Comparison of ENCODE assay signal across 8 mouse cellular contexts in the genomic region with DNA sequence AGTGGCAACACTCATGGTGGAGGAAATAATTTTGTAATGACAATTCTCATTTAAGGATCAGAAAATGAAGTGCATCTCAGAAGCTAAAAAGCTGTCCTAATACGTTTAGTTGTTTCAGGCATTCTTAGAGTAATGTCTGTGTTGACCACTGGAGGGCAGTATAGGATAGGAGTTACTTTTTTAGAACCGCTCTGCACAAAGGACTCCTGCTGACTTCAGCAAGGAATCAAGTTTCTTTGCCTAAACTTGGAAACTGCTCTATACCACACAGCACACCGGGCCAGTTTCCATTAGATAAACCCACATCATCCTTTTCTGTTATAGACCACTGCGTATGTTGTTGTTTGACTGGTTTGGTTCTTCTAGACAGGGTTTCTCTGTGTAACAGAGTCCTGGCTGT. TPM values are rescaled to one million over a fixed set of nuclear protein-coding genes. Genes with fewer than 3 reads are reported as not detected.
DNase-seq lines count a peak whose midpoint lies in the region; ATAC-seq and TF ChIP-seq lines count a peak whose summit lies in the region.

No protein-coding gene starts in this region.

- peak; percentile 72 for ATAC-seq in forebrain, embryonic 14.5 days
- ATAC-seq in inflammation-experienced regulatory T-cells, adult 6 months: peak; percentile 90
- ATAC-seq in midbrain, embryonic 12.5 days (ENCODE audit: low FRiP score, low read depth): peak; percentile 59; the same call in 1 of the 2 replicates

- no peaks in the 10 kb centered on the region for H3K9me3 ChIP-seq in forebrain, embryonic 14.5 days (replicated peaks; ENCODE audit: control insufficient read depth, low read length)
- H3K9me3 ChIP-seq in midbrain, embryonic 12.5 days: no peaks in the 10 kb centered on the region

- no peaks in the 10 kb centered on the region for H3K4me1 ChIP-seq in testis, adult 2 months (ENCODE audit: control insufficient read depth, insufficient read depth, low read length)
- no peaks in the 10 kb centered on the region for H3K4me1 ChIP-seq in forebrain, embryonic 14.5 days (ENCODE audit: control insufficient read depth, insufficient read depth, low read length)
- no peaks in the 10 kb centered on the region for H3K4me1 ChIP-seq in midbrain, embryonic 12.5 days

- no peaks in the 10 kb centered on the region for H3K27me3 ChIP-seq in testis, adult 2 months (ENCODE audit: control insufficient read depth, insufficient read depth, low read length)
- H3K27me3 ChIP-seq in forebrain, embryonic 14.5 days (replicated peaks; ENCODE audit: control insufficient read depth, insufficient read depth, low read length): no peaks in the 10 kb centered on the region
- H3K27me3 ChIP-seq in midbrain, embryonic 12.5 days: no peaks in the 10 kb centered on the region

- H3K4me3 ChIP-seq in testis, adult 2 months (ENCODE audit: control insufficient read depth, low read depth, low read length): no peak overlapping the region
- no peak overlapping the region for H3K4me3 ChIP-seq in forebrain, embryonic 14.5 days (ENCODE audit: low read depth, low read length)
- H3K4me3 ChIP-seq in midbrain, embryonic 12.5 days: no peak overlapping the region

- peak; percentile 32; the same call in 1 of the 2 replicates for TF ChIP-seq CTCF in testis, adult 2 months (IDR thresholded peaks at IDR 0.05; ENCODE audit: control insufficient read depth, insufficient read depth, insufficient replicate concordance, low read depth, low read length)

- DNase-seq in testis, postnatal 10 days (ENCODE audit: low spot score): no peak
- DNase-seq in c-Kit-positive CD71-positive TER-119-positive erythroid progenitor cells, embryonic 14.5 days (ENCODE audit: low spot score): peak; percentile 68
- DNase-seq in forebrain, embryonic 14.5 days (ENCODE audit: low spot score): peak; percentile 90
- peak; percentile 41 to 84 for DNase-seq in left cerebral cortex, postnatal 10 days (ENCODE audit: extremely low spot score in 1 of 2, low spot score in 2 of 2)
- DNase-seq in testis, postnatal 14 days (ENCODE audit: low spot score): peak; percentile 44

- 31% methylated on average over 4 of the region's 4 CpGs for WGBS in forebrain, embryonic 14.5 days
- WGBS in midbrain, embryonic 12.5 days: 32% methylated on average over 4 of the region's 4 CpGs

- no peak for TF ChIP-seq POLR2A in testis, adult 2 months (IDR thresholded peaks at IDR 0.05; ENCODE audit: control insufficient read depth, low read depth, low read length)

- H3K9ac ChIP-seq in forebrain, embryonic 14.5 days (ENCODE audit: low read length): no peak overlapping the region
- no peak overlapping the region for H3K9ac ChIP-seq in midbrain, embryonic 12.5 days (replicated peaks)

- intact Hi-C loops in left cerebral cortex, postnatal 10 days (cut with DNase I): loop anchor here (2.0 to 5.0 kb wide), 4 partner anchors 71 to 1691 kb away; a partner anchor contains a TSS

- no peaks in the 10 kb centered on the region for H3K36me3 ChIP-seq in testis, adult 2 months (ENCODE audit: control insufficient read depth, insufficient read depth, low read length)
- H3K36me3 ChIP-seq in forebrain, embryonic 14.5 days (ENCODE audit: control insufficient read depth, insufficient read depth, low read length): no peaks in the 10 kb centered on the region
- H3K36me3 ChIP-seq in midbrain, embryonic 12.5 days: no peaks in the 10 kb centered on the region

- H3K27ac ChIP-seq in testis, adult 2 months (ENCODE audit: control insufficient read depth, insufficient read depth, low read depth, low read length): no peak overlapping the region
- no peak overlapping the region for H3K27ac ChIP-seq in forebrain, embryonic 14.5 days (ENCODE audit: low read depth, low read length)
- H3K27ac ChIP-seq in midbrain, embryonic 12.5 days (replicated peaks): no peak overlapping the region

- H3K4me2 ChIP-seq in forebrain, embryonic 14.5 days (ENCODE audit: low read length): no peak overlapping the region
- H3K4me2 ChIP-seq in midbrain, embryonic 12.5 days (replicated peaks): no peak overlapping the region

RNA-seq across cellular contexts. Expression of a gene that starts 11.4 kb away (rescaled TPM):
- polyA plus RNA-seq in testis, adult 2 months (2012; rRNA removed): 10.5 and 14.1 TPM in 2 replicates
- polyA plus RNA-seq in forebrain, embryonic 14.5 days (2014; fragmentation: Nextera tagmentation; extraction: Ambion mirVana): 32.5 and 36.8 TPM in 2 replicates
- 10 to 100 TPM; 37.0 to 38.5 (median 37.3) TPM for polyA plus RNA-seq in inflammation-experienced regulatory T-cells, adult 6 months (2017; shearing (Covaris generic))
- total RNA-seq in left cerebral cortex, postnatal 10 days (2021): 1 to 10 TPM; 7.8 to 8.8 TPM
- 30.3 and 32.2 TPM in 2 replicates for polyA plus RNA-seq in midbrain, embryonic 12.5 days (2016; fragmentation: Nextera tagmentation; extraction: Ambion mirVana)

RNA-seq across cellular contexts. Expression of a gene that starts 43.7 kb away (rescaled TPM):
- polyA plus RNA-seq in testis, adult 2 months (2012; rRNA removed): 4.2 and 4.5 TPM in 2 replicates
- 46.7 and 54.9 TPM in 2 replicates for polyA plus RNA-seq in forebrain, embryonic 14.5 days (2014; fragmentation: Nextera tagmentation; extraction: Ambion mirVana)
- 1 to 10 TPM in 2 of 3 experiments, under 1 TPM in 1; 0.25 to 2.8 (median 2.2) TPM for polyA plus RNA-seq in inflammation-experienced regulatory T-cells, adult 6 months (2017; shearing (Covaris generic))
- 10 to 100 TPM; 17.4 to 22.9 TPM for total RNA-seq in left cerebral cortex, postnatal 10 days (2021)
- polyA plus RNA-seq in midbrain, embryonic 12.5 days (2016; fragmentation: Nextera tagmentation; extraction: Ambion mirVana): 77.2 and 98.5 TPM in 2 replicates

RNA-seq across cellular contexts. Expression of a gene that starts 52.5 kb away (rescaled TPM):
- 0.20 and 0.23 TPM in 2 replicates for polyA plus RNA-seq in testis, adult 2 months (2012; rRNA removed)
- polyA plus RNA-seq in forebrain, embryonic 14.5 days (2014; fragmentation: Nextera tagmentation; extraction: Ambion mirVana): 0.93 and 0.98 TPM in 2 replicates
- polyA plus RNA-seq in inflammation-experienced regulatory T-cells, adult 6 months (2017; shearing (Covaris generic)): 10 to 100 TPM; 19.2 to 28.4 (median 20.6) TPM
- total RNA-seq in left cerebral cortex, postnatal 10 days (2021): 1 to 10 TPM in 1 of 2 experiments, under 1 TPM in 1; 0.32 to 1.2 TPM
- 1.4 and 1.7 TPM in 2 replicates for polyA plus RNA-seq in midbrain, embryonic 12.5 days (2016; fragmentation: Nextera tagmentation; extraction: Ambion mirVana)
